Mouse (Mus musculus) liver, embryonic 14.5 days (tissue): Measurements from ENCODE around the gene Scnn1a. TPM values are rescaled to one million over a fixed set of nuclear protein-coding genes. Genes with fewer than 3 reads are reported as not detected.
A peak's percentile ranks its signal among the peaks of the same experiment; 100 is the strongest.

Source experiments
- ATAC-seq: fragments of 200-750 bp; cut with Nextera tagmentation; 2 replicates; pipeline ENCODE4 v1.8.0; 2017; ENCODE audit warnings: moderate number of reproducible peaks, mild to moderate bottlenecking, moderate library complexity; ENCODE audit not compliant: insufficient read depth
- DNase-seq, 3 experiments: peaks; one replicate each; pipeline ENCODE4 v3.0.0-alpha.2; 2012 to 2013; ENCODE audit warnings: low read depth in 3 of 3, low spot score in 3 of 3
- H3K27ac ChIP-seq: fragments of 300-500 bp; sonication (generic); 2 replicates; pipeline ENCODE4 v1.5.1; 2014; ENCODE audit warnings: moderate library complexity, mild to moderate bottlenecking, control low read depth, inconsistent platforms
- H3K27me3 ChIP-seq: fragments of 300-500 bp; sonication (generic); 2 replicates; pipeline ENCODE4 v1.6.1; 2014; ENCODE audit warnings: mild to moderate bottlenecking, low read length, moderate library complexity; ENCODE audit not compliant: control insufficient read depth, insufficient read depth
- H3K36me3 ChIP-seq: fragments of 300-500 bp; sonication (generic); replicated peaks from 2 replicates; pipeline ENCODE4 v1.6.1; 2014; ENCODE audit warnings: low read depth; ENCODE audit not compliant: control insufficient read depth, insufficient read depth
- H3K4me1 ChIP-seq, 2 experiments: fragments of 200-500 bp in 1 of 2; fragments of 300-500 bp in 1 of 2; sonication (generic) in 1 of 2; replicated peaks; 2 replicates each; pipeline ENCODE4 v1.6.1; 2012 to 2014; ENCODE audit warnings: antibody characterized with exemption in 1 of 2, inconsistent platforms in 1 of 2, low read length in 1 of 2; ENCODE audit not compliant: control insufficient read depth in 2 of 2, insufficient read depth in 2 of 2
- H3K4me2 ChIP-seq: fragments of 300-500 bp; sonication (generic); 2 replicates; pipeline ENCODE4 v1.6.1; 2014; ENCODE audit warnings: low read depth, mild to moderate bottlenecking, control low read depth, moderate library complexity
- H3K4me3 ChIP-seq, 2 experiments: fragments of 200-500 bp in 1 of 2; fragments of 300-500 bp in 1 of 2; sonication (generic) in 1 of 2; 2 replicates each; pipeline ENCODE4 v1.5.1; 2012 to 2014; ENCODE audit warnings: low read depth in 2 of 2, low read length in 2 of 2, mild to moderate bottlenecking in 2 of 2, control low read depth in 1 of 2, inconsistent platforms in 1 of 2, moderate library complexity in 1 of 2; ENCODE audit not compliant: insufficient read depth in 1 of 2
- H3K9ac ChIP-seq: fragments of 300-500 bp; sonication (generic); replicated peaks from 2 replicates; pipeline ENCODE4 v1.6.1; 2014; ENCODE audit warnings: mild to moderate bottlenecking, control low read depth, moderate library complexity
- H3K9me3 ChIP-seq: fragments of 300-500 bp; sonication (generic); 2 replicates; pipeline ENCODE4 v1.6.1; 2016; ENCODE audit warnings: low read length, mixed read lengths; ENCODE audit not compliant: control insufficient read depth
- CTCF ChIP-seq: IDR thresholded peaks from 2 replicates; pipeline ENCODE4 v1.5.1; 2016; ENCODE audit warnings: antibody characterized with exemption, low read depth, control low read depth
- EP300 ChIP-seq: IDR thresholded peaks from 2 replicates; pipeline ENCODE4 v1.6.1; 2016; ENCODE audit warnings: antibody characterized with exemption, low read depth
- WGBS: fragments of 180-500 bp; shearing (Covaris S2); extraction: QIAGEN DNeasy Blood & Tissue Kit; methylation state at CpG from one replicate; pipeline ENCODE4 v1.1.7; 2014; ENCODE audit not compliant: insufficient replicate concordance; 5-methylcytosine and 5-hydroxymethylcytosine counted together
- polyA plus RNA-seq, 2 experiments: library from polyadenylated mRNA; depleted of rRNA in 1 of 2; stranded (reverse) in 1 of 2; unstranded in 1 of 2; fragments of >200 nt; fragmentation: Nextera tagmentation in 1 of 2; extraction: Ambion mirVana in 1 of 2; gene quantifications; 2 replicates each; pipeline versions ENCODE4 v1.2.1 to v1.2.3; 2012 to 2014

Gene Scnn1a
- polyA plus RNA-seq, 2 experiments, result 0.36 to 0.40 TPM

DNA sequence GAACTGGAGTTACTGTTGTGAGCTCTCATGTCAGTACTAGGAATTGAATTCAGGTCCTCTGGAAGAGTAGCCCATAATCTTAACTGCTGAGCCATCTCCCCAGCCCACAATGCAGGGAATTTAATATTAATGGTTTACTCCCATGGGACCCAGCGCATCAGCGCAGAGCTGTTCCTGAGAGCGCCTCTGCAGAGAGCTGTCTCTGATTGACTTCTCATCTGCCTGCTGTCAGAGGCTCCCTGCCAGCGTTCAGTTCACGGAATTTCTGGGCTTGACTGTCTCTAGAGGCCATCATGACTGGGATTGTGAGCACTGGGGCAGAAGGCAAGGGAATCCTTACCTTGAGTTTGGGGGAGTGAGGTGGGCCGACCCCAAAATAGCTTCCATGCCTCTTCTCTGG, 56.6 kb downstream of the Scnn1a start:
- no peak overlapping the region for H3K4me2 ChIP-seq
- H3K27me3 ChIP-seq, result peaks cover 22% of the 10 kb centered on the region
- H3K9ac ChIP-seq, result no peak overlapping the region
- ATAC-seq (no peak), DNase-seq (no peak)
- no peak overlapping the region for H3K4me3 ChIP-seq
- TF ChIP-seq EP300 (no peak), CTCF (no peak)
- no peaks in the 10 kb centered on the region for H3K9me3 ChIP-seq
- WGBS, result 72% methylated on average over 6 of the region's 6 CpGs
- no peaks in the 10 kb centered on the region for H3K36me3 ChIP-seq
- no peak overlapping the region for H3K27ac ChIP-seq
- peaks cover 0 to 3% of the 10 kb centered on the region in 2 experiments; a peak in 2 of 4 replicates for H3K4me1 ChIP-seq

DNA sequence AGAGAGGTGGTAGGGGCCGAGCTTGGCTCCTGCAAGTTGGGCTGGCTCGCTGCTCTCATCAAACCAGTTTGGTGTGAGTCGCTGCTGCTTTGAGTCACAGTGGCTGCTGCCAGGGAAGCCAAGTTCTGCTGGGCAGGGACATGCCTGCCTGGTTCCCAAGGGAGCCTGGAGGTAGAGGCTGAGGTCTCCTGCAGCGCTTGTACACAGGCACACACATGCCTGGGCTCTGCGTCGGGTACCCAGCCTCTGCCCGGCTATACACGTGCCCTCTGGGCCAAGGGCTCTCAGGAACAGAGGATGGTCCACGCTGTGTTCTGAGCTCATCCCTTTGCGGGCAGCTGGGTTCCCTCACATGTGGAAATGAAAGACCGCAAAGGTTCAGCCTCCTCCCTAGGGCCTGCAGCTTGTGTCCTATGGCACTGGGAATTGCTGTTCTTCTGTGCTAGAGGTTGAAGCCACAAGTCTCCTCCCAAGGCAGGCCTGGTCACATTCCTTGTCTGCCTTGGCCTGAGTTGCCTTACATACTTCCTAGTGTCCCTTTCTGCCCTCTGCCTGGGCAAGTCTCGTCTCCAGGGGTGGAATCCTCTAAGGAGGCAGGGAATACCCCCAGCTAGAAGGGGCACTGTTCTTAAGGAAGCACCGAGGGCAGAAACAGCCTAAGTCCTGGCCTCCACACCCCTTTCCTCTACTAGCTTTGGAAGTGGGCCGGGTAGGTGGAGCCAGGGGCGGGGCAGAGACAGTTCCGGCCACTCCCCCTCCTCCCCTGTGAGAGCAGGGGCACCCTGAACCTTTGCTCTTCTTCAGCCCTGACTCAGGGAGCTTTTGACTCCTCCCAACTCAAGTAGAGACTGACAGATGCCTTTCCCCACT, 57.4 kb downstream of the Scnn1a start:
- DNase-seq (no peak), ATAC-seq (peak; percentile 24)
- Histone ChIP-seq H3K27me3 (peaks cover 22% of the 10 kb centered on the region), H3K4me2 (peak overlapping the region; percentile 22; the same call in 1 of the 2 replicates), H3K36me3 (no peaks in the 10 kb centered on the region), H3K4me1 (peaks cover 0 to 3% of the 10 kb centered on the region in 2 experiments; a peak in 2 of 4 replicates), H3K4me3 (no peak overlapping the region), H3K27ac (no peak overlapping the region), H3K9ac (no peak overlapping the region), H3K9me3 (no peaks in the 10 kb centered on the region)
- TF ChIP-seq CTCF (no peak), EP300 (no peak)
- WGBS, result 39% methylated on average over 16 of the region's 16 CpGs

DNA sequence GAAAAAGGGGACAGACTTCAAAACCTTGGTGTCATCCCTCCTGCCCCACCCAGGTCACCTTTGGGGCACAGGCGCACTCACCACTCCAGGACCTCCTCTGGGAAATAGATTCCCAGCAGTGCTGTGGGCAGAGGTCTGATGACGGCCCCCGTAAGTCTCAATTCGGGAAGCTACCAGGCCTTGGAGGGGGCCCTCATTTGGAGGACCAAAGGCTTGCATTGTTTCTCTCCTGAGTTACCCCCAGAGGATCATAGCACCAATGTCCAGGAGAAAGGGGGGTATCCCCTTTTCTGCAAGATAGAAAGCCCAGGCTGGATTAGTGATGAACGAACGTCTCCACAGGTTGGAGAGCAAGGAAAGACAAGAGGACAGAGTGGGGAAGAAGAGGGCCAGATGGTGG, 58.2 kb downstream of the Scnn1a start:
- TF ChIP-seq EP300, result no peak
- no peak for TF ChIP-seq CTCF
- Histone ChIP-seq H3K9ac (no peak overlapping the region), H3K36me3 (no peaks in the 10 kb centered on the region), H3K27me3 (peaks cover 22% of the 10 kb centered on the region), H3K4me3 (no peak overlapping the region), H3K4me1 (peaks cover 0 to 3% of the 10 kb centered on the region in 2 experiments; a peak in 2 of 4 replicates), H3K9me3 (no peaks in the 10 kb centered on the region), H3K27ac (no peak overlapping the region), H3K4me2 (no peak overlapping the region)
- 24% methylated on average over 6 of the region's 6 CpGs for WGBS
- DNase-seq (no peak), ATAC-seq (no peak)

DNA sequence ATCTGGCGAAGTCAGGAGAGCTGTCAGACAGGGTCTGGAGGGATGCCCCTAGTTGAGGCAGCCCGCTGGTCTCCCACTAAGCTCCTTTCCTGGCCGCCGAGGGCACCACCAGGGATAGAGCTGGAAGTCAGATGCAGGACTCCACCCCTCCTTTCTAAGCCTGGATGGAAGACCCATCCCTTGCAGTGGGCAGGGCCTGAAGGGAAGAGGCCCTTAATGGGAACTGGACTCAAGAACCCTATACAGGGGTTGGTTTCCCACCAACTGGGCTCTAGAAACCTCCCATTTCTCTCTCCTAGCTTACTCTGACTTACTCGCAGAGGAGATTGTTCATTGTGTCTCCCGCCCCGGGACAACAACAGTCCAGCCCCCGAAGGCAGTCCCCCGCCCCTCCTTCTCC, 59.3 kb downstream of the Scnn1a start:
- ATAC-seq (no peak), DNase-seq (no peak)
- no peak overlapping the region for H3K27ac ChIP-seq
- peaks cover 0 to 3% of the 10 kb centered on the region in 2 experiments; a peak in 2 of 4 replicates for H3K4me1 ChIP-seq
- peak overlapping the region; percentile 54 for H3K4me2 ChIP-seq
- H3K9me3 ChIP-seq, result no peaks in the 10 kb centered on the region
- WGBS, result 14% methylated on average over 9 of the region's 9 CpGs
- TF ChIP-seq EP300 (no peak), CTCF (no peak)
- no peak overlapping the region for H3K9ac ChIP-seq
- H3K27me3 ChIP-seq, result peaks cover 22% of the 10 kb centered on the region
- H3K4me3 ChIP-seq, result peak overlapping the region in 1 of 2 experiments; percentile 44; a peak in 2 of 4 replicates
- no peaks in the 10 kb centered on the region for H3K36me3 ChIP-seq
